Mouse (Mus musculus) stomach, postnatal 0 days (tissue): ENCODE results near the gene Sipa1l1. TPM values are rescaled to one million over a fixed set of nuclear protein-coding genes. Genes with fewer than 3 reads are reported as not detected.

Experiments
- ATAC-seq: fragments of 200-750 bp; cut with Nextera tagmentation; 2 replicates; pipeline ENCODE4 v1.8.0; 2017; ENCODE audit not compliant: low FRiP score, low TSS enrichment
- DNase-seq: peaks from one replicate; pipeline ENCODE4 v3.0.0-alpha.2; 2016; ENCODE audit warnings: low spot score
- H3K27ac ChIP-seq: fragments of 300-500 bp; sonication (generic); replicated peaks from 2 replicates; pipeline ENCODE4 v1.5.1; 2014; ENCODE audit warnings: mild to moderate bottlenecking, control low read depth
- H3K27me3 ChIP-seq: fragments of 300-500 bp; sonication (generic); 2 replicates; pipeline ENCODE4 v1.6.1; 2014; ENCODE audit warnings: low read length; ENCODE audit not compliant: control insufficient read depth, insufficient read depth
- H3K36me3 ChIP-seq: fragments of 300-500 bp; sonication (generic); 2 replicates; pipeline ENCODE4 v1.6.1; 2014; ENCODE audit warnings: low read length, mixed read lengths; ENCODE audit not compliant: control insufficient read depth, insufficient read depth
- H3K4me1 ChIP-seq: fragments of 300-500 bp; sonication (generic); replicated peaks from 2 replicates; pipeline ENCODE4 v1.6.1; 2014; ENCODE audit warnings: antibody characterized with exemption; ENCODE audit not compliant: control insufficient read depth, insufficient read depth
- H3K4me2 ChIP-seq: fragments of 300-500 bp; sonication (generic); replicated peaks from 2 replicates; pipeline ENCODE4 v1.6.1; 2014; ENCODE audit warnings: low read depth, mild to moderate bottlenecking, control low read depth, moderate library complexity
- H3K4me3 ChIP-seq: fragments of 300-500 bp; sonication (generic); 2 replicates; pipeline ENCODE4 v1.5.1; 2014; ENCODE audit warnings: low read depth, low read length, control low read depth
- H3K9ac ChIP-seq: fragments of 300-500 bp; sonication (generic); 2 replicates; pipeline ENCODE4 v1.6.1; 2014; ENCODE audit warnings: mild to moderate bottlenecking, low read length, control low read depth, mixed read lengths
- H3K9me3 ChIP-seq: fragments of 300-500 bp; sonication (generic); 2 replicates; pipeline ENCODE4 v1.6.1; 2016; ENCODE audit warnings: low read length; ENCODE audit not compliant: control insufficient read depth
- CTCF ChIP-seq: IDR thresholded peaks from 2 replicates; pipeline ENCODE4 v1.5.1; 2016; ENCODE audit warnings: antibody characterized with exemption, low read depth, mild to moderate bottlenecking, moderate library complexity
- EP300 ChIP-seq: optimal IDR thresholded peaks from 2 replicates; pipeline ENCODE3; 2016; ENCODE audit warnings: antibody characterized with exemption
- WGBS: fragments of 180-500 bp; shearing (Covaris S2); extraction: QIAGEN DNeasy Blood & Tissue Kit; methylation state at CpG from one replicate; pipeline ENCODE4 v1.1.7; 2014; 5-methylcytosine and 5-hydroxymethylcytosine counted together
- polyA plus RNA-seq: library from polyadenylated mRNA; unstranded; fragments of >200 nt; fragmentation: Nextera tagmentation; extraction: Ambion mirVana; gene quantifications from 2 replicates; pipeline ENCODE4 v1.2.1, GENCODE M21; 2015

Gene Sipa1l1
- polyA plus RNA-seq, 1 experiment from 2014 or later: 9.2 TPM

DNA sequence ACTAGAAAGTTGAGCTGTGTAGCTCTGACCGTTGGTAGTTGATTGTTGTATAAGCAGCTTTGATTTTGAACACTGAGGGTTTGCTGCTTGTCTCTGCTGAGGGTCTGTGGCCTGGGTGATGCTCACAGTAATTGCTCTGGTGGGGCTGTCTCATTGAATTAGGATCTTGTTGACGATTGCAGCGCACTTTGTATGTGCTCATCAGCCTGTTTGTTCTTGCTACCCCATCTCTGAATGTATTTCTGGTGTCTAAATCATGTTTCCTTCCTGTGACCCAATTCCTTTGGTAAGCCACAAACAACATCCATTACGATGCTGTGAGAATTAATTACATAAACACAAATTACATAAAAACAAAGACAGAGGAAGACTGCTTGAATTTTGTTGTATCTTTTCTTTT, 39.5 kb downstream of the Sipa1l1 start:
- Histone ChIP-seq H3K9ac (no peak overlapping the region), H3K27ac (no peak overlapping the region), H3K4me3 (no peak overlapping the region), H3K9me3 (no peaks in the 10 kb centered on the region), H3K4me1 (no peaks in the 10 kb centered on the region), H3K4me2 (no peak overlapping the region), H3K27me3 (no peaks in the 10 kb centered on the region), H3K36me3 (no peaks in the 10 kb centered on the region; the same call in 1 of the 2 replicates)
- WGBS: 79% methylated on average over 4 of the region's 4 CpGs
- no peak for TF ChIP-seq CTCF
- no peak for TF ChIP-seq EP300
- ATAC-seq: no peak
- no peak for DNase-seq

DNA sequence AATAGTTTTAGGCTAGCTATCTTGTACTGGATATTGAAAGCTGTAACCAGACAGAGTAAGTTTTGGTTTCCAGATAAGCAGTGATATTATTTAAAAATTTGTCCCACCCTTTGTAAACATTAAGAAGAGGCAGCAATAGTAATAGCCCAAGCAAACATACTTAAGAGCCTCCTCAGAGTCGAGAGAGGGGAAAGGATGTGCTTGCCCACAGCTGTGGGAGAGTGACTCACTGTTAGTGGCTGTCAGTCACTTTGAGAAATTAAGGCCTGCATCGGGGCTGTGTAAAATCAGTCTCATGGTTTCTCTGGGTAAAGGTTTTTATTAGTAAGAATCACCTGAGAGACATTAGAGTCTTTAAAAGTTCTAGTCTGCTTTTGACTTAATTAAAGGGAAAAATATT, 40.6 kb downstream of the Sipa1l1 start:
- no peak overlapping the region for H3K4me3 ChIP-seq
- H3K4me1 ChIP-seq: no peaks in the 10 kb centered on the region
- no peak overlapping the region for H3K9ac ChIP-seq
- no peaks in the 10 kb centered on the region; the same call in 1 of the 2 replicates for H3K36me3 ChIP-seq
- DNase-seq (no peak), ATAC-seq (no peak)
- 15% methylated on average over 2 of the region's 2 CpGs for whole genome bisulfite sequencing
- TF ChIP-seq CTCF (no peak), EP300 (no peak)
- no peak overlapping the region for H3K4me2 ChIP-seq
- H3K27me3 ChIP-seq: no peaks in the 10 kb centered on the region
- no peaks in the 10 kb centered on the region for H3K9me3 ChIP-seq
- H3K27ac ChIP-seq: no peak overlapping the region

DNA sequence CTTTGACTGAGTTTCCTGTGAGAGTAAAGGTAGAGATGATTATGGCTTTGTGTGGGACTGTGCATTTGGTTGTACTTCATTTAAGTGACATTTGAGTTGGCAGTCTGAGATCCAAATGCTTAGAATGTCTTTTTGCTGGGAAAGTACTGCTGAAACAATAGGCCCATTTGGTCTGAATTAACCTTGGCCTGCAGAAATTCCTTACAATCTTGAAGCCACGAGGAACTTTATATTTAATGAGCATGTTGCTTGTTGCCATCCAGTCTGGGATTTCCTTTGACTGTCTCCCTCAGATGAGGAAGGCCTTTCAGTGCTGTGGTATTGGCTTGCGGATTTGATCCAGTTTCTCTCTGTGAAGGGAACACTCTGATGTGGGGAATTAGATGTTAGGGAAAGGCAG, 43.9 kb downstream of the Sipa1l1 start:
- H3K9ac ChIP-seq: no peak overlapping the region
- H3K27ac ChIP-seq: no peak overlapping the region
- no peaks in the 10 kb centered on the region for H3K9me3 ChIP-seq
- no peaks in the 10 kb centered on the region; the same call in 1 of the 2 replicates for H3K36me3 ChIP-seq
- 79% methylated on average over 2 of the region's 2 CpGs for WGBS
- no peak for DNase-seq
- no peak for ATAC-seq
- H3K4me1 ChIP-seq: no peaks in the 10 kb centered on the region
- H3K4me2 ChIP-seq: no peak overlapping the region
- H3K4me3 ChIP-seq: no peak overlapping the region
- no peaks in the 10 kb centered on the region for H3K27me3 ChIP-seq
- no peak for TF ChIP-seq CTCF
- no peak for TF ChIP-seq EP300

DNA sequence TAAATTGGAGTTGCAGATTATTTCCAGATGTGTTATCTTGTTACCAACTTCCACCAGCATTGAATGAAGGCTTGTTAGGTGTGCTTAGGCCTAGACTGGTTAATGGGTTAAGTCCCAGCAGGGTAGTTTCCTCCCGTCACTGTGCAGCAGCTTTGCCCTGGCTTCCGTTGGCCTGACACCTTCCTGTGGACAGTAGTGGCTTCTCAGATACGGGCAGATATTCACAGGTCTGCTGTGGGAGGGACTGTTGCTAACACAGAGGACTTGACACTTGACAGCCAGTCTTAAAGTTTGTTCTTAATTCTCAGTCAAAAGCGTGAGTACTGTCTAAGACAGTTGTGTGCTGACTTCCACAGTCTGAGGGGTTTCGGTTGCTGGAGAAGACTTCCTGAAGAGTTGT, 45.8 kb downstream of the Sipa1l1 start:
- ATAC-seq (no peak), DNase-seq (no peak)
- Histone ChIP-seq H3K4me1 (no peaks in the 10 kb centered on the region), H3K9ac (no peak overlapping the region), H3K27ac (no peak overlapping the region), H3K9me3 (no peaks in the 10 kb centered on the region), H3K4me3 (no peak overlapping the region), H3K36me3 (no peaks in the 10 kb centered on the region; the same call in 1 of the 2 replicates), H3K4me2 (no peak overlapping the region), H3K27me3 (no peaks in the 10 kb centered on the region)
- 73% methylated on average over 5 of the region's 5 CpGs for WGBS
- TF ChIP-seq EP300: no peak
- no peak for TF ChIP-seq CTCF

DNA sequence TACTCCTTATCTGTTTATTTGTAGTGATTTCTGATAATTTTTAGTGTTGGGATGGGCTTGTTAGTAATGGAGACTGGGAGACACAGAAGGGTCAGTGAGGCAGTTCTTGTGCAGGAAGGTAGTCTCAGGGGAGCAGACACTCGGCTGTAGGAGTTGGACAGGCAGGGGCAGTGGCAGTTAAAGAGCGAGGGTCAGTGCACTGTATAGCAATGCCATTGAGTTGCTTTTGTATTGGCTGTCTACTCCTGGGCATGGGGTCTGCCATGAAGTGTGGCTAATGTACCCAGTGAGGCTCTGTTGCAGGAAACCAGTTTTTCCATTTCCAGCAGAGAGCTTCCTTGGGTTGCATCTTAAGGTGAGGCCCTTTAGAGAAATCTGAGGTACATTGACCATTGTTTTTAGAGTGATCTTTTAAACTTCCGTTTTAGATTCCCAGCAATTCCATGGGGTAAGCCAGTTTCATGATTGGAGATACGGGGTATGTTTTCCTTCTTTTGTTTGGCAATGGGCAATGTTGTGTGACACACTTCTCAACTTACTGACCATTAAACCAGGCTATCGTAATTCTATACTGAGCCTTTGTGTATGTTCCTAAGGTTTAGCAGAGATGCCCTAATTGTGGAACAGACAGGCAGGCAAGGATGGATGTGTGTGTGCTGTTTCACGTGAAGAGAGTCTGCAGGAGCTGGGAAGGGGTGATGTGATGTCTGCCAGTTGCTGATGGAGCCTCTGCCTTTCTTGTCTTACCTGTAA, 47.9 kb downstream of the Sipa1l1 start:
- no peak overlapping the region for H3K4me3 ChIP-seq
- H3K36me3 ChIP-seq: no peaks in the 10 kb centered on the region; the same call in 1 of the 2 replicates
- TF ChIP-seq CTCF: no peak
- no peak for TF ChIP-seq EP300
- ATAC-seq (no peak), DNase-seq (no peak)
- H3K27me3 ChIP-seq: no peaks in the 10 kb centered on the region
- no peak overlapping the region for H3K4me2 ChIP-seq
- no peaks in the 10 kb centered on the region for H3K9me3 ChIP-seq
- H3K4me1 ChIP-seq: no peaks in the 10 kb centered on the region
- WGBS: 81% methylated on average over 6 of the region's 6 CpGs
- no peak overlapping the region for H3K9ac ChIP-seq
- no peak overlapping the region for H3K27ac ChIP-seq

DNA sequence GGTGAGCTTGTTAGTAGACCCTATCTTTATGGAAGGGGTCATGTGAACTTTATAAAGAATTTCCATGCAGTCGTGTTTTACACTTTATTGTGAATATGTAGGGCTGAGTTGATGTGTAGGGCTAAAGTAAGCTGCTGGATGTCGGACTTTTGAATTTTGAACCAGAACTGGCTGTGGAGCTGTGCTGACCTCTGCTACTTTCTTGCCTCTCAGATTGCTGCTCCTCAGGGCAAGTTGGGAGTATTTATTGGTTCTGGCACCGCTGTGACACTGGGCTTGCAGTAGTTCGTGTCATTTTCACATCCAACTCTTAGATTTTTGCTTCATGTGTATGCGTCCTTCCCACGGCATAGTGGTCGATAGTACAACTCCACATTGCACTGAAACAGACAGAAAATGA, 49.1 kb downstream of the Sipa1l1 start:
- no peak overlapping the region for H3K27ac ChIP-seq
- no peak for DNase-seq
- no peak for ATAC-seq
- no peaks in the 10 kb centered on the region; the same call in 1 of the 2 replicates for H3K36me3 ChIP-seq
- no peaks in the 10 kb centered on the region for H3K4me1 ChIP-seq
- no peak overlapping the region for H3K4me3 ChIP-seq
- TF ChIP-seq EP300 (no peak), CTCF (no peak)
- H3K9ac ChIP-seq: no peak overlapping the region
- 81% methylated on average over 7 of the region's 7 CpGs for WGBS
- H3K4me2 ChIP-seq: no peak overlapping the region
- H3K27me3 ChIP-seq: no peaks in the 10 kb centered on the region
- no peaks in the 10 kb centered on the region for H3K9me3 ChIP-seq
